Comparison of ENCODE assay signal across 8 mouse cellular contexts in the genomic region with DNA sequence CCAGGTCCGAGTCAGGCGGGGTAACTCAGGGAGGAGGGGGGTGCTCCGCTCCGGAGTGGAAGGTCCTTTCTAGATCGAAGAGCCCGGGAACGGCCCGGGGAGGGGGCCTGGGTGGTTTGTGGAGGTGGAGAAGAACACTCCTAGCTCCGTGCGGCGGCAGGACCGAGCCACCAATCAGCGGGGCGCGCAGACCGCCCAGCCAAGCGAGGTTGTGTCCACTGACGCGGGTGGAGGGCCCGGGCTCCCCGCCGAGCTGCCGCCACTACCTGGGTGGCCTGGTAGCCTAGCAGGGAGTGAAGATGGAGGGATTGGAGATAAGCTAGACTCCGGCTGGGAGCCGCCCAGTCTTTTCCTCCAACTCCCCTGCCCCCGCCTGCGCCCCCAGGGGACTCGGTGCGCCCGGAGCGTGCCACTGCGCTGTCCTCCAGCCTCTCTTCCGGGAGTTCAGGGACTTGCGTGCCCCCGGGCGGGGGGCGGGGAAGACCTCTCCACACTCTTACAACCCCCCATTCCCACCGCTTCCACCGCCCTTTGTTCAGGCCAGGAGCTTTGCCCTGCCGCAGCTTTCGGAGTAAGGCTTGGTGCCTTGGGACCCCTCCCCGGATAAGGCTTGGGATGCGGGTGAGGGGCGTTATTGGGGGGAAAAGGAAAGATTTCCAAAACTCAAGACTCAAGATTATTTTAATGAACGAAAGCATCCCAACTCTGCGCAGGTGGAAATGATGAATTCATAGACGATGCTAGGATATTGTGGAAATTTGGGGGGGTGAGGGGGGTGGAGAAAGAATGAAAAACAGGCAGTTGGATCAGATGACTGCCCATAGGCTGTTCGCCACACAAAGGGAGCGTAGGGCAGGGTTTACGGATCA. TPM values are rescaled to one million over a fixed set of nuclear protein-coding genes. Genes with fewer than 3 reads are reported as not detected.
DNase-seq lines count a peak whose midpoint lies in the region; ATAC-seq and TF ChIP-seq lines count a peak whose summit lies in the region.

No protein-coding gene starts in this region.

- H3K36me3 ChIP-seq in lung, embryonic 14.5 days (ENCODE audit: insufficient read depth), result no peaks in the 10 kb centered on the region
- no peaks in the 10 kb centered on the region for H3K36me3 ChIP-seq in limb, embryonic 11.5 days (ENCODE audit: control insufficient read depth, insufficient read depth, low read length)

- peak overlapping the region; percentile 75 for H3K4me2 ChIP-seq in lung, embryonic 14.5 days
- peak overlapping the region; percentile 98 for H3K4me2 ChIP-seq in limb, embryonic 11.5 days (ENCODE audit: low read depth, severe bottlenecking)

- 1% methylated on average over 49 of the region's 50 CpGs for WGBS in lung, embryonic 14.5 days
- under 1% methylated on average over 50 of the region's 50 CpGs for WGBS in limb, embryonic 11.5 days

- no peak overlapping the region for H3K9ac ChIP-seq in lung, embryonic 14.5 days
- peak overlapping the region; percentile 52 for H3K9ac ChIP-seq in limb, embryonic 11.5 days (ENCODE audit: low read length)

- DNase-seq in lung, embryonic 14.5 days, result no peak
- no peak for DNase-seq in lung, postnatal 36 days
- peak; percentile 77 for DNase-seq in cerebellum, adult 8-10 months
- DNase-seq in frontal cortex, postnatal 14 days (ENCODE audit: low spot score in 2 of 2), result peak; percentile 28
- peak; percentile 67 for DNase-seq in limb, embryonic 11.5 days (ENCODE audit: low spot score)
- peak; percentile 66 for DNase-seq in retina, embryonic 14.5 days (ENCODE audit: low spot score)
- DNase-seq in B cell, adult 2 months, result no peak

- no peak for TF ChIP-seq CTCF in lung, embryonic 14.5 days (IDR thresholded peaks at IDR 0.05; ENCODE audit: low read depth)

- ATAC-seq in lung, embryonic 14.5 days (ENCODE audit: insufficient read depth), result peak; percentile 51; the same call in 1 of the 2 replicates
- ATAC-seq in limb, embryonic 11.5 days (ENCODE audit: insufficient number of reproducible peaks, low FRiP score, low TSS enrichment, low read depth), result peak; percentile 50
- no peak for ATAC-seq in erythroid progenitor cell, adult 5-6 weeks (replicated peaks; ENCODE audit: low FRiP score, poor library complexity, severe bottlenecking)

- H3K4me3 ChIP-seq in lung, embryonic 14.5 days (ENCODE audit: low read depth, low read length), result peak overlapping the region; percentile 37
- H3K4me3 ChIP-seq in limb, embryonic 11.5 days (ENCODE audit: low read depth, low read length), result peak overlapping the region; percentile 57

- no peaks in the 10 kb centered on the region for H3K4me1 ChIP-seq in lung, embryonic 14.5 days (ENCODE audit: insufficient read depth)
- H3K4me1 ChIP-seq in limb, embryonic 11.5 days (ENCODE audit: control insufficient read depth, insufficient read depth, low read length), result peaks cover 13% of the 10 kb centered on the region

- H3K9me3 ChIP-seq in lung, embryonic 14.5 days (ENCODE audit: low read depth, low read length), result no peaks in the 10 kb centered on the region
- no peaks in the 10 kb centered on the region for H3K9me3 ChIP-seq in limb, embryonic 11.5 days (ENCODE audit: control insufficient read depth, low read length)

- peaks cover 62% of the 10 kb centered on the region for H3K27me3 ChIP-seq in lung, embryonic 14.5 days (ENCODE audit: insufficient read depth, low read length)
- peaks cover 41% of the 10 kb centered on the region for H3K27me3 ChIP-seq in limb, embryonic 11.5 days (ENCODE audit: control insufficient read depth, insufficient read depth, low read length)

- H3K27ac ChIP-seq in lung, embryonic 14.5 days (ENCODE audit: low read depth), result no peak overlapping the region
- no peak overlapping the region for H3K27ac ChIP-seq in limb, embryonic 11.5 days (replicated peaks; ENCODE audit: low read depth, low read length)

RNA-seq across cellular contexts. Expression of gene Bdnf, which starts 3.0 kb away (rescaled TPM):
- polyA plus RNA-seq in lung, embryonic 14.5 days (2014; fragmentation: Nextera tagmentation; extraction: Ambion mirVana), result 0.76 and 0.91 TPM in 2 replicates
- polyA plus RNA-seq in limb, embryonic 11.5 days (2014; fragmentation: Nextera tagmentation; extraction: Ambion mirVana), result 5.9 and 6.8 TPM in 2 replicates
- total RNA-seq in erythroid progenitor cell, adult 5-6 weeks (2015; ENCODE audit: low replicate concordance), result not detected in 2 replicates
- not detected in 2 replicates for total RNA-seq in erythroid progenitor cell, adult 5-6 weeks (2017; ENCODE audit: low replicate concordance)

Comparison
In these comparisons a context has a peak if more than half of its experiments do, and no peak if none do; other contexts are left out.
1. DNase-seq: peak in cerebellum, adult 8-10 months (single experiment), frontal cortex, postnatal 14 days (2 of 2), limb, embryonic 11.5 days (single experiment) and retina, embryonic 14.5 days (single experiment); none in lung, embryonic 14.5 days (single experiment), lung, postnatal 36 days (single experiment) and B cell, adult 2 months (0 of 2).